ENCODE assay signal across 9 mouse cellular contexts in genomic region chr9:25041665-25042064, GRCm38 (mm10). TPM values are rescaled to one million over a fixed set of nuclear protein-coding genes. Genes with fewer than 3 reads are reported as not detected.
A peak's percentile ranks its signal among the peaks of the same experiment; 100 is the strongest.
DNase-seq lines count a peak whose midpoint lies in the region; ATAC-seq lines count a peak whose summit lies in the region.
"Had no signal": no experiment of that assay in that cellular context is flagged by ENCODE, and none has a peak within 500 bp of the region (broad histone marks: within the 10 kb centered on the region; RNA-seq: fewer than 3 reads in every experiment).

No protein-coding gene starts in this region.

- no peaks in the 10 kb centered on the region for H3K4me1 ChIP-seq in midbrain, embryonic 10.5 days

- H3K27me3 ChIP-seq in midbrain, embryonic 10.5 days (ENCODE audit: low read depth, poor library complexity, severe bottlenecking), result no peaks in the 10 kb centered on the region

- no peaks in the 10 kb centered on the region for H3K36me3 ChIP-seq in midbrain, embryonic 10.5 days

- no peak overlapping the region for H3K4me3 ChIP-seq in midbrain, embryonic 10.5 days

- ATAC-seq in frontal cortex, adult (ENCODE audit: low TSS enrichment), result peak; percentile 52
- ATAC-seq in erythroblast, adult 5-6 weeks (replicated peaks; ENCODE audit: low FRiP score, poor library complexity, severe bottlenecking), result peak; percentile 64

- H3K27ac ChIP-seq in midbrain, embryonic 10.5 days (replicated peaks), result no peak overlapping the region

- 26% methylated on average over 6 of the region's 6 CpGs for WGBS in midbrain, embryonic 10.5 days

- no peak for DNase-seq in frontal cortex, postnatal 10 days (ENCODE audit: low spot score in 2 of 2)
- DNase-seq in 3134 (ENCODE audit: extremely low read depth, insufficient read length, low spot score) (peak; percentile 24), WW6 (ENCODE audit: low read depth, low spot score) (peak; percentile 38)
- peak; percentile 38 to 46 for DNase-seq in kidney, postnatal 36 days
- peak; percentile 28 for DNase-seq in midbrain, embryonic 10.5 days (ENCODE audit: low spot score)
- DNase-seq in yolk sac, embryonic 10.5 days (ENCODE audit: low spot score), result peak; percentile 50

- H3K9me3 ChIP-seq in midbrain, embryonic 10.5 days (replicated peaks), result no peaks in the 10 kb centered on the region

RNA-seq across cellular contexts. Expression of gene Gm10181, which starts 47.6 kb away (rescaled TPM):
- total RNA-seq in erythroblast, adult 5-6 weeks (2015; ENCODE audit: low replicate concordance), result not detected in 2 replicates
- not detected in 2 replicates for total RNA-seq in erythroblast, adult 5-6 weeks (2017; ENCODE audit: low replicate concordance)
- polyA plus RNA-seq in midbrain, embryonic 10.5 days (2016; fragmentation: Nextera tagmentation; extraction: Ambion mirVana), result not detected in 2 replicates
- total RNA-seq: adrenal gland, adult 18-20 months had no signal

Comparison
In these comparisons a context has a peak if more than half of its experiments do, and no peak if none do; other contexts are left out.
1. DNase-seq: peak in 3134 (single experiment), WW6 (single experiment), kidney, postnatal 36 days (2 of 2), midbrain, embryonic 10.5 days (single experiment) and yolk sac, embryonic 10.5 days (single experiment); none in frontal cortex, postnatal 10 days (0 of 2).